Mouse (Mus musculus) liver, postnatal 0 days (tissue): ENCODE results near the gene Akap8l. TPM values are rescaled to one million over a fixed set of nuclear protein-coding genes. Genes with fewer than 3 reads are reported as not detected.

Source experiments
- ATAC-seq: fragments of 200-750 bp; cut with Nextera tagmentation; 2 replicates; pipeline ENCODE4 v1.8.0; 2017; ENCODE audit warnings: mild to moderate bottlenecking, moderate library complexity
- DNase-seq: peaks from one replicate; pipeline ENCODE4 v3.0.0-alpha.2; 2016
- H3K27ac ChIP-seq: fragments of 300-500 bp; sonication (generic); 2 replicates; pipeline ENCODE4 v1.5.1; 2014; ENCODE audit warnings: antibody characterized with exemption, moderate library complexity, mild to moderate bottlenecking, low read depth
- H3K27me3 ChIP-seq: fragments of 300-500 bp; sonication (generic); 2 replicates; pipeline ENCODE4 v1.6.1; 2014; ENCODE audit warnings: low read length, control low read depth, mixed read lengths; ENCODE audit not compliant: insufficient read depth
- H3K36me3 ChIP-seq: fragments of 300-500 bp; sonication (generic); replicated peaks from 2 replicates; pipeline ENCODE4 v1.6.1; 2014; ENCODE audit warnings: mild to moderate bottlenecking, control low read depth, low read length, moderate library complexity, mixed read lengths; ENCODE audit not compliant: insufficient read depth
- H3K4me1 ChIP-seq: fragments of 300-500 bp; sonication (generic); 2 replicates; pipeline ENCODE4 v1.6.1; 2014; ENCODE audit warnings: antibody characterized with exemption, mild to moderate bottlenecking, control low read depth; ENCODE audit not compliant: insufficient read depth
- H3K4me2 ChIP-seq: fragments of 300-500 bp; sonication (generic); 2 replicates; pipeline ENCODE4 v1.6.1; 2014; ENCODE audit warnings: low read depth, mild to moderate bottlenecking, low read length, moderate library complexity, mixed read lengths
- H3K4me3 ChIP-seq: fragments of 300-500 bp; sonication (generic); 2 replicates; pipeline ENCODE4 v1.5.1; 2014; ENCODE audit warnings: low read depth, low read length
- H3K9ac ChIP-seq: fragments of 300-500 bp; sonication (generic); replicated peaks from 2 replicates; pipeline ENCODE4 v1.6.1; 2014; ENCODE audit warnings: mild to moderate bottlenecking, moderate library complexity
- H3K9me3 ChIP-seq: fragments of 300-500 bp; sonication (generic); 2 replicates; pipeline ENCODE4 v1.6.1; 2016; ENCODE audit warnings: mild to moderate bottlenecking, control low read depth, low read length, mixed read lengths
- CTCF ChIP-seq: sonication (generic); IDR thresholded peaks from 2 replicates; pipeline ENCODE4 v1.5.1; 2016; ENCODE audit warnings: antibody characterized with exemption, low read depth
- EP300 ChIP-seq: IDR thresholded peaks from 2 replicates; pipeline ENCODE4 v1.6.1; 2016; ENCODE audit warnings: antibody characterized with exemption, low read depth, mild to moderate bottlenecking
- WGBS: fragments of 180-500 bp; shearing (Covaris S2); extraction: QIAGEN DNeasy Blood & Tissue Kit; methylation state at CpG from one replicate; pipeline ENCODE4 v1.1.7; 2014; ENCODE audit not compliant: insufficient replicate concordance; 5-methylcytosine and 5-hydroxymethylcytosine counted together
- polyA plus RNA-seq: library from polyadenylated mRNA; unstranded; fragments of >200 nt; fragmentation: Nextera tagmentation; extraction: Ambion mirVana; gene quantifications from 2 replicates; pipeline ENCODE4 v1.2.1, GENCODE M21; 2015

The Akap8l gene
- polyA plus RNA-seq, 1 experiment from 2014 or later = 23.8 TPM

DNA sequence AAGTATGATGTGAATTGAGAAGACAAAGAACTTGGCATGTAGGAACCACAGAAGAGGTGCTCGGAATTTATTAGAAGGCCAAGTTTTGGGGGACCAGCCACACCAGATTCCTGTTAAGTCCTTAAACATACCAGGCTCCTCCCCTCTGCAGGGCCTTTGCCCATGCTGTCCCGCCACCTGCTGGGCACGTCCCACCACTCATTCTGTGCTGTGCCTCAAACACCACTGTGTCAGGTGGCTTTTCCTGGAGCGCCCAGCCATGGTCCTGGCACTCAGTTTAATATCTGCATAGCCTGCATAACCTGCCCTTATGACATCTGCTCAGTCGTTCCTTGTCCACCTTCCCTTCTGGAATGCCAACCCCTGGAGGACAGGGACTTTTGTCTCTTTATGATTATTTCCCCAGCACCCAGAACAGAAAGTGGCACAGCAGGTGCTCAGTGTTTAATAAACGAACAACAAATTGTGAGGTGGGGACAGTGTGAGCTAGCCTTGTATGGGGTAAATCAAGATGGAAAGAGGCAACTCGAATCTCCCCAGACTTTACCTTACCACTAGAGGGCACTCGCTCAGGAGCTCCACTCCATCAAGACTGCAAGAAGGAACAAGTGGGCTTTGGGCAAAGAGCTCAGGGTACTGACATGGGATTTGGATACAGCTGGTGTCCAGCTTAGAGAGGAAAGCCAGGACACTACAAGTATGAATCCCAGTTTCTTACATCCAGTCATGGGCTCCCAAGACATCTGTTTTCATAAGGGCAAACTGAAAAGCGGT is 36.4 kb upstream of the Akap8l start:
- ATAC-seq (no peak), DNase-seq (peak; percentile 53)
- Histone ChIP-seq H3K9me3 (no peaks in the 10 kb centered on the region), H3K9ac (no peak overlapping the region), H3K4me3 (no peak overlapping the region), H3K27me3 (no peaks in the 10 kb centered on the region), H3K27ac (no peak overlapping the region), H3K4me1 (peaks cover 9% of the 10 kb centered on the region; the same call in 1 of the 2 replicates), H3K4me2 (no peak overlapping the region), H3K36me3 (no peaks in the 10 kb centered on the region)
- 54% methylated on average over 9 of the region's 9 CpGs for WGBS
- TF ChIP-seq CTCF = peak; percentile 82
- TF ChIP-seq EP300 = no peak

- 72% methylated on average over 5 of the region's 5 CpGs for WGBS
- Histone ChIP-seq H3K4me3 (no peak overlapping the region), H3K4me2 (no peak overlapping the region), H3K27ac (no peak overlapping the region), H3K36me3 (no peaks in the 10 kb centered on the region), H3K9me3 (no peaks in the 10 kb centered on the region), H3K9ac (no peak overlapping the region), H3K27me3 (no peaks in the 10 kb centered on the region), H3K4me1 (peaks cover 7% of the 10 kb centered on the region; the same call in 1 of the 2 replicates)
- no peak for ATAC-seq
- peak; percentile 7 for DNase-seq
- TF ChIP-seq CTCF (no peak), EP300 (no peak)
These were observed 33.3 kb upstream of the Akap8l start for GRCm38 (mm10) chr17:32383661-32384060.

DNA sequence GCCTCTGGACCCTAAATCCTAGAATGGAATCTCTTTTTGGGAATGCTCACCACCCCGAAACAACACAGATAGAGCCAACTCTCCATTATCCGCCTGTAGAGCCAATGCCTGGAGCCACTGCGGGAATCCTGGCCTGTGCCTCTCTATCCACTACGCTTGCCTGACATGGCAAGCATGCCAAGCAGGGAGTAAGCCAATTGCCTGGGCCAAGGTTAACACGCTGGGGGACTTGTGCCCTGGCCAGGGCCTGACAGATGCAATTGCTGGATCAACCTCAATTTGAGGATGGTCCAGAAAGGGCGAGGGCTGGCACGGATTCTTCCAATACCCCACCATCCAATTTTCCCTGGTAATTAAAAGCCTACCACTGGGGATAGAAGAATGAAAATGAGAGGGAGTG is 32.2 kb upstream of the Akap8l start:
- peak; percentile 9 for DNase-seq
- no peak for ATAC-seq
- Histone ChIP-seq H3K9ac (no peak overlapping the region), H3K4me2 (no peak overlapping the region), H3K27ac (no peak overlapping the region), H3K4me3 (no peak overlapping the region), H3K36me3 (no peaks in the 10 kb centered on the region), H3K4me1 (no peaks in the 10 kb centered on the region), H3K9me3 (no peaks in the 10 kb centered on the region), H3K27me3 (no peaks in the 10 kb centered on the region)
- TF ChIP-seq EP300 (no peak), CTCF (no peak)
- WGBS = 84% methylated on average over 7 of the region's 7 CpGs

DNA sequence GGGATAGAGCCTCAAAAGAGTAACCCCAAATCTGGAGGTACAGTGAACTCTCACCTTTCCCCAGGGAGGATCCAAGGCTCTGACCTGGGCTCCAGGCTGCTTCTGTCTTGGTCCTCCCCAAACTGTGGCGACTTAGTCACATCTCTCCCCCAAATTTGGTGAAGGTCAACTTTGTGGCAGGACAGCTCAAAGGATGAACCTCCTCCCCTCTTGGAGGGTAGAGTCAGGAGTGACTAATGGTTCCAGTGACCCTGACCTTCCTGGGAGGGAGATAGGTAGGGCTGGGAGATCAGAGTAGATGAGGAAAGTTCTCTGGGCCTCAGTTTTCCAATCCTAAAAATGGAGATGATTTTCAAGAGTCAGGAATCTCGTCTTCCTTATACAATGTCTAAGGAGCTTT is 28.4 kb upstream of the Akap8l start:
- H3K4me3 ChIP-seq = no peak overlapping the region
- TF ChIP-seq CTCF (no peak), EP300 (no peak)
- no peaks in the 10 kb centered on the region for H3K36me3 ChIP-seq
- no peak overlapping the region for H3K27ac ChIP-seq
- no peaks in the 10 kb centered on the region for H3K9me3 ChIP-seq
- DNase-seq (no peak), ATAC-seq (no peak)
- no peak overlapping the region for H3K4me2 ChIP-seq
- H3K9ac ChIP-seq = no peak overlapping the region
- no peaks in the 10 kb centered on the region for H3K27me3 ChIP-seq
- H3K4me1 ChIP-seq = no peaks in the 10 kb centered on the region
- WGBS = 70% methylated on average over 2 of the region's 2 CpGs

DNA sequence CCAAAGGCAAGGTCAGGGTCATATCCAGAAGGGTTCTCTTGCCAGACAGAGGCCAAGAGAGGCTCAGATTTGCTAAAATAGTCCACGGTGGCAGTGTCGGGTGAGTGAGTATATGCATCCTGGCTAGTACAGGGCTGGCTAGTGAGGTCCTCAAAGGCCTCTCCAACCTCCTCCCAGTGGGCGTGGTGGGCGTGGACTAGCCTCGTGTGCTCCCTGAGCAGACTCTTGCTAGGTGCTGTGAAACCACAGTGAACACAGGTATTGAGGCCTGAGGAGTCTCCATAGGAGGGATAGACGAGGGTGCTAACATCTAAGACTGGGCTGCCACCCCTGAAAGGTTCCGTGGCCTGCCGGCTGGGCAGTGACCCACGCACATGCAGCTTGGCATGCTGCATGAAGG is 26.7 kb upstream of the Akap8l start:
- 75% methylated on average over 9 of the region's 9 CpGs for WGBS
- H3K4me1 ChIP-seq = no peaks in the 10 kb centered on the region
- H3K4me3 ChIP-seq = no peak overlapping the region
- no peak overlapping the region for H3K4me2 ChIP-seq
- H3K9me3 ChIP-seq = no peaks in the 10 kb centered on the region
- no peaks in the 10 kb centered on the region for H3K27me3 ChIP-seq
- ATAC-seq = peak; percentile 45; the same call in 1 of the 2 replicates
- no peaks in the 10 kb centered on the region for H3K36me3 ChIP-seq
- DNase-seq = no peak
- H3K27ac ChIP-seq = no peak overlapping the region
- no peak overlapping the region for H3K9ac ChIP-seq
- TF ChIP-seq CTCF (no peak), EP300 (no peak)

DNA sequence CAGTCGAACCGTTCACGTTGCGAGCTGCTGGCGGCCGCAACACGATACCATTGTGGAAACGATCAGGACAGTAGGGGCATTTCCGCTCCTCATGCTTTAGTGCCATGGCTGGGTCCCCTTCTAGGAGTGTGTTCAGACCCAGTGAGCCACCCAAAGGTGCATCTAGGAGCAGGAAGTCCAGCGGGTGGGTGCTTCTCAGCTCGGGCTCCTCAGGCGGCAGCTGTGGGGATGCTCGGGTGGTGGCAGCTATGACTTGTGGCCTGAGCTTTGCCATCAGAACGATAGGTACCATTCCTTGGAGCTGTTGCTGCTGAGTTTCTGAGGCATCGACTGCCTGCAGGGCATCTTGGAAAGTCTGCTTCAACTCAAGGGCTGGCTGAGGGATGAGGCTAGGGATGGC is 26.1 kb upstream of the Akap8l start:
- TF ChIP-seq CTCF (no peak), EP300 (no peak)
- DNase-seq (no peak), ATAC-seq (no peak)
- no peak overlapping the region for H3K4me2 ChIP-seq
- H3K4me3 ChIP-seq = no peak overlapping the region
- no peaks in the 10 kb centered on the region for H3K36me3 ChIP-seq
- H3K27ac ChIP-seq = no peak overlapping the region
- no peak overlapping the region for H3K9ac ChIP-seq
- H3K27me3 ChIP-seq = no peaks in the 10 kb centered on the region
- WGBS = 88% methylated on average over 15 of the region's 15 CpGs
- no peaks in the 10 kb centered on the region for H3K9me3 ChIP-seq
- no peaks in the 10 kb centered on the region for H3K4me1 ChIP-seq
